Mouse (Mus musculus) gastrocnemius, adult 18-20 months (tissue): Measurements from ENCODE around the gene Kansl3. TPM values are rescaled to one million over a fixed set of nuclear protein-coding genes. Genes with fewer than 3 reads are reported as not detected.

Experiments used
- DNase-seq: peaks from one replicate; pipeline ENCODE4 v3.0.0; 2021; ENCODE audit warnings: low spot score
- microRNA-seq: library from miRNA; unstranded; fragments of <30 nt; microRNA quantifications from one replicate; pipeline ENCODE4 v1.2.0, GENCODE M21; 2021
- total RNA-seq, 2 experiments: library from RNA; stranded (reverse); gene quantifications; 2 replicates each; pipeline ENCODE4 v1.2.3; 2021

Gene Kansl3
- total RNA-seq, 2 experiments from 2014 or later: 31.9 to 40.6 TPM

GRCm38 (mm10) chr1:36293470-36293869 lies 75.5 kb downstream of the Kansl3 start:
- DNase-seq: no peak

Small RNA genes lying within 50 kb of the gene (microRNA-seq; reads per million reads assigned to microRNA genes)
- gene Mir6898: not detected

Other genes starting within 250 kb of the Kansl3 start
- gene Uggt1, start 124.5 kb downstream of the Kansl3 start, total RNA-seq: 10 to 100 TPM; 28.1 to 29.3 TPM
- under 1 TPM; 0.30 to 0.66 TPM for gene Neurl3, start 94.5 kb downstream of the Kansl3 start, total RNA-seq
- 10 to 100 TPM in 1 of 2 experiments, 1 to 10 TPM in 1; 6.3 to 15.4 TPM for gene Arid5a, start 61.4 kb downstream of the Kansl3 start, total RNA-seq
- gene Fer1l5, start 3.1 kb upstream of the Kansl3 start, total RNA-seq: not detected
- gene Lman2l, start 76.1 kb upstream of the Kansl3 start, total RNA-seq: 10 to 100 TPM; 21.0 to 22.2 TPM
- gene Cnnm4, start 102.4 kb upstream of the Kansl3 start, total RNA-seq: 1 to 10 TPM; 7.6 to 8.2 TPM
- gene Cnnm3, start 142.7 kb upstream of the Kansl3 start, total RNA-seq: 10 to 100 TPM; 11.6 TPM
- 1,000 to 10,000 TPM; 3,219 to 3,282 TPM for gene Ankrd23, start 167.7 kb upstream of the Kansl3 start, total RNA-seq
- gene Gm42417, start 170.2 kb upstream of the Kansl3 start, total RNA-seq: 1,000 to 10,000 TPM; 1,348 to 1,458 TPM
- 1 to 10 TPM; 7.3 to 8.6 TPM for gene Ankrd39, start 178.3 kb upstream of the Kansl3 start, total RNA-seq
- gene Sema4c, start 189.2 kb upstream of the Kansl3 start, total RNA-seq: 1 to 10 TPM; 4.7 to 6.8 TPM